Mouse (Mus musculus): ENCODE measurements around the gene Rilpl1. TPM values are rescaled to one million over a fixed set of nuclear protein-coding genes. Genes with fewer than 3 reads are reported as not detected.

The Rilpl1 gene
- polyA plus RNA-seq, 1 experiment = 1.5 TPM

- no peak overlapping the region for H3K4me3 ChIP-seq (ENCODE audit: control insufficient read depth, low read depth, low read length)
- TF ChIP-seq POLR2A (IDR thresholded peaks at IDR 0.05; ENCODE audit: control insufficient read depth, low read depth, low read length) = no peak
- no peak for TF ChIP-seq CTCF (IDR thresholded peaks at IDR 0.05; ENCODE audit: control insufficient read depth, insufficient read depth, insufficient replicate concordance, low read depth, low read length)
- no peaks in the 10 kb centered on the region for H3K4me1 ChIP-seq (ENCODE audit: control insufficient read depth, insufficient read depth, low read length)
- no peak overlapping the region for H3K27ac ChIP-seq (ENCODE audit: control insufficient read depth, insufficient read depth, low read depth, low read length)
- H3K36me3 ChIP-seq (ENCODE audit: control insufficient read depth, insufficient read depth, low read length) = peaks cover 6% of the 10 kb centered on the region
- no peaks in the 10 kb centered on the region for H3K27me3 ChIP-seq (ENCODE audit: control insufficient read depth, insufficient read depth, low read length)
Observed at GRCm38 (mm10) chr5:124452494-124453228, 78.5 kb downstream of the Rilpl1 start.

GRCm38 (mm10) chr5:124450641-124451340 lies 80.4 kb downstream of the Rilpl1 start:
- Histone ChIP-seq H3K36me3 (ENCODE audit: control insufficient read depth, insufficient read depth, low read length) (peaks cover 6% of the 10 kb centered on the region), H3K27me3 (ENCODE audit: control insufficient read depth, insufficient read depth, low read length) (no peaks in the 10 kb centered on the region)

GRCm38 (mm10) chr5:124450051-124450450 lies 81.1 kb downstream of the Rilpl1 start:
- TF ChIP-seq POLR2A (IDR thresholded peaks at IDR 0.05; ENCODE audit: control insufficient read depth, low read depth, low read length) (no peak), CTCF (IDR thresholded peaks at IDR 0.05; ENCODE audit: control insufficient read depth, insufficient read depth, insufficient replicate concordance, low read depth, low read length) (no peak)
- Histone ChIP-seq H3K4me1 (ENCODE audit: control insufficient read depth, insufficient read depth, low read length) (peaks cover 8% of the 10 kb centered on the region), H3K36me3 (ENCODE audit: control insufficient read depth, insufficient read depth, low read length) (peaks cover 6% of the 10 kb centered on the region)

More at GRCm38 (mm10) chr5:124450641-124451340, 80.4 kb downstream of the Rilpl1 start:
- Histone ChIP-seq H3K27ac (ENCODE audit: control insufficient read depth, insufficient read depth, low read depth, low read length) (no peak overlapping the region), H3K4me1 (ENCODE audit: control insufficient read depth, insufficient read depth, low read length) (peaks cover 8% of the 10 kb centered on the region), H3K4me3 (ENCODE audit: control insufficient read depth, low read depth, low read length) (no peak overlapping the region)
- TF ChIP-seq CTCF (IDR thresholded peaks at IDR 0.05; ENCODE audit: control insufficient read depth, insufficient read depth, insufficient replicate concordance, low read depth, low read length) (no peak), POLR2A (IDR thresholded peaks at IDR 0.05; ENCODE audit: control insufficient read depth, low read depth, low read length) (no peak)

GRCm38 (mm10) chr5:124449494-124449893 lies 81.7 kb downstream of the Rilpl1 start:
- H3K4me3 ChIP-seq (ENCODE audit: control insufficient read depth, low read depth, low read length) = no peak overlapping the region
- H3K36me3 ChIP-seq (ENCODE audit: control insufficient read depth, insufficient read depth, low read length) = peaks cover 6% of the 10 kb centered on the region
- TF ChIP-seq CTCF (IDR thresholded peaks at IDR 0.05; ENCODE audit: control insufficient read depth, insufficient read depth, insufficient replicate concordance, low read depth, low read length) (no peak), POLR2A (IDR thresholded peaks at IDR 0.05; ENCODE audit: control insufficient read depth, low read depth, low read length) (no peak)
- peaks cover 13% of the 10 kb centered on the region for H3K4me1 ChIP-seq (ENCODE audit: control insufficient read depth, insufficient read depth, low read length)
- no peaks in the 10 kb centered on the region for H3K27me3 ChIP-seq (ENCODE audit: control insufficient read depth, insufficient read depth, low read length)
- H3K27ac ChIP-seq (ENCODE audit: control insufficient read depth, insufficient read depth, low read depth, low read length) = no peak overlapping the region

More at GRCm38 (mm10) chr5:124450051-124450450, 81.1 kb downstream of the Rilpl1 start:
- Histone ChIP-seq H3K27me3 (ENCODE audit: control insufficient read depth, insufficient read depth, low read length) (no peaks in the 10 kb centered on the region), H3K4me3 (ENCODE audit: control insufficient read depth, low read depth, low read length) (no peak overlapping the region), H3K27ac (ENCODE audit: control insufficient read depth, insufficient read depth, low read depth, low read length) (no peak overlapping the region)

DNA sequence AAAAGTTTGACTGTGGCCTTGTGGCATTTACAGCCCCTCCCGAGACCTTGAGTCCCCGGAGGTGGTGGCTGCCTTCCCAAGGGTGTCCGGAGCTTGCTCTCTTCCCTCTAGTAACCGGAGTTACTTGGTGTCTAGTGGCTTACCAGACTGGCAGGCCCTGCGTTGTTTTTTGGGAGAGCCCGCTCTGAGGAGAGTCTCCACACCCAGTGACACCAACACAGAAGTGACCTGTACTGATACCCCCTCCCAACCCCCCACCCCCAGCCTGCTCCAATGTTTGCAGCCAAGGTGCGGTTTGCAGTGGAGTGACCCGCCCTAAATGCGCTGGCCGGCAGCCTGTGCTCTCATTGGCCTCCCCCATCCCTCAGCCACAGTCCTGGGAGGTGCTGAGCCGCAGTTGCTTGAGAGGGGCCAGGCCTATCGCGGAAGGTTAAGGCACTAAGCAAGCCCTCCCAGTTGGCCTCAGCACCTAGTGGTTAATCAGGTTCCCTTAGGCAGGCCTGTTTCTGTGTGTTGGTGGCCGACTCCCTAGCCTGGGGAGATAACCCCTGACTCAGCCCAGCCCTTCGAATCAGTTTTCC lies 84.8 kb downstream of the Rilpl1 start:
- TF ChIP-seq CTCF (IDR thresholded peaks at IDR 0.05; ENCODE audit: control insufficient read depth, insufficient read depth, insufficient replicate concordance, low read depth, low read length) (no peak), POLR2A (IDR thresholded peaks at IDR 0.05; ENCODE audit: control insufficient read depth, low read depth, low read length) (no peak)
- H3K36me3 ChIP-seq (ENCODE audit: control insufficient read depth, insufficient read depth, low read length) = peaks cover 6% of the 10 kb centered on the region

DNA sequence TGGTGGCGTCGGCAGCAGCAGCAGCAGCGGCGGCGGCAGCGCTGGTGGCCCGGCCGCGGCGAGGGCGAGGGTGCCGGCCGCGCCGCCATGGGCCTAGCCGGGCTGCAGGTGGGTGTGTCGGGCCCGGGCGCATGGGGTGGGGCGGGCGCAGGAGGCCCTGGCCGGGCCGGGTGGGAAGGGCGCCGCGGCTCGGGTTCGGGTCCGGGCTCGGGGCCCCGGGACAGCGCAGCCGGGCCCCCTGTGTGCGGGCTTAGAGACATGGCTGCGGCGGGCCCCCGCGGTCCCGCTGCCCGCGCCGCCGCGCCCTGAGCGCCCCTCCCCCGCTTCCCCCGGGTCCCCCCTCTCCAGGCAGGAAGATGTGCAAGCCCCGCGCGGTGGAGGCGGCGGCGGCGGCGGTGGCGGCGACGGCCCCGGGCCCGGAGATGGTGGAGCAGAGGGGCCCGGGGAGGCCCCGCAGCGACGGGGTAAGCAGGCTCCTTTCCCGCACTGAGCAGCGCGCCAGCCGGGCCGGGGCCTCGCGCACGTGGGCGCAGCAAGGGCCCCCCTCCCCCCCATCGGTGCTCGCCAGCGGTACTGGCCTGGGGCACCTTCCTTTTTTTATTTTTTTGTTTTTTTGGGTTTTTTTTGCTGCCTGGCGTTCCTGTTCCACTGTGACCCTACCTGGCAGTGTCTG lies 85.4 kb downstream of the Rilpl1 start:
- TF ChIP-seq CTCF (IDR thresholded peaks at IDR 0.05; ENCODE audit: control insufficient read depth, insufficient read depth, insufficient replicate concordance, low read depth, low read length) (no peak), POLR2A (IDR thresholded peaks at IDR 0.05; ENCODE audit: control insufficient read depth, low read depth, low read length) (no peak)
- peaks cover 6% of the 10 kb centered on the region for H3K36me3 ChIP-seq (ENCODE audit: control insufficient read depth, insufficient read depth, low read length)
- peak overlapping the region; percentile 75 for H3K27ac ChIP-seq (ENCODE audit: control insufficient read depth, insufficient read depth, low read depth, low read length)
- no peaks in the 10 kb centered on the region for H3K27me3 ChIP-seq (ENCODE audit: control insufficient read depth, insufficient read depth, low read length)
- peaks cover 14% of the 10 kb centered on the region for H3K4me1 ChIP-seq (ENCODE audit: control insufficient read depth, insufficient read depth, low read length)
- peak overlapping the region; percentile 73 for H3K4me3 ChIP-seq (ENCODE audit: control insufficient read depth, low read depth, low read length)

More for the DNA sequence above, 84.8 kb downstream of the Rilpl1 start:
- H3K27me3 ChIP-seq (ENCODE audit: control insufficient read depth, insufficient read depth, low read length) = no peaks in the 10 kb centered on the region
- H3K4me1 ChIP-seq (ENCODE audit: control insufficient read depth, insufficient read depth, low read length) = peaks cover 14% of the 10 kb centered on the region
- peak overlapping the region; percentile 75 for H3K27ac ChIP-seq (ENCODE audit: control insufficient read depth, insufficient read depth, low read depth, low read length)
- H3K4me3 ChIP-seq (ENCODE audit: control insufficient read depth, low read depth, low read length) = peak overlapping the region; percentile 73

Data from testis, adult 2 months (tissue).